ENCODE assay signal across 17 mouse cellular contexts in genomic region chr2:70902196-70902595, GRCm38 (mm10).
DNase-seq lines count a peak whose midpoint lies in the region; ATAC-seq and TF ChIP-seq lines count a peak whose summit lies in the region.
"Had no signal": no experiment of that assay in that cellular context is flagged by ENCODE, and none has a peak within 500 bp of the region (broad histone marks: within the 10 kb centered on the region; RNA-seq: fewer than 3 reads in every experiment).

No protein-coding gene starts in this region.

- TF ChIP-seq POLR2A in heart, adult 2 months (IDR thresholded peaks at IDR 0.05; ENCODE audit: insufficient read depth, low read depth, low read length) = no peak

- no peak for TF ChIP-seq EP300 in heart, adult 2 months (IDR thresholded peaks at IDR 0.05; ENCODE audit: insufficient read depth, low read depth, low read length)
- no peak for TF ChIP-seq EP300 in heart, postnatal 0 days (IDR thresholded peaks at IDR 0.05; ENCODE audit: low read depth)

- no peaks in the 10 kb centered on the region for H3K36me3 ChIP-seq in heart, adult 2 months (ENCODE audit: control insufficient read depth, insufficient read depth, low read length)
- no peaks in the 10 kb centered on the region for H3K36me3 ChIP-seq in heart, embryonic 13.5 days
- H3K36me3 ChIP-seq in heart, postnatal 0 days (replicated peaks; ENCODE audit: control insufficient read depth, insufficient read depth, low read length) = no peaks in the 10 kb centered on the region
- H3K36me3 ChIP-seq in E14TG2a.4 (ENCODE audit: insufficient read depth, low read length) = no peaks in the 10 kb centered on the region
- H3K36me3 ChIP-seq: embryonic facial prominence, embryonic 12.5 days; forebrain, embryonic 15.5 days; hindbrain, embryonic 15.5 days had no signal

- DNase-seq in heart, adult 11 months = peak; percentile 39
- no peak for DNase-seq in heart, adult 2 months
- no peak for DNase-seq in heart, postnatal 4 days
- DNase-seq in heart, postnatal 0 days (ENCODE audit: low spot score) = no peak
- DNase-seq in heart, adult 18-20 months = no peak
- DNase-seq: adrenal gland, postnatal 14 days; cerebellum, adult 11-12 months; cerebellum, adult 9-10 months; cerebellum, postnatal 25 days; gastrocnemius, postnatal 14 days had no signal

- no peak for ATAC-seq in heart, embryonic 13.5 days (ENCODE audit: extremely low read depth, insufficient number of reproducible peaks, low FRiP score, low TSS enrichment)
- ATAC-seq in heart, postnatal 0 days (ENCODE audit: insufficient read depth, low read depth) = no peak
- ATAC-seq: activated CD4-positive, CD25-positive, alpha-beta regulatory T cell, adult 4 months; Patski had no signal

- peak overlapping the region; percentile 68 for H3K4me2 ChIP-seq in heart, embryonic 13.5 days
- H3K4me2 ChIP-seq in heart, postnatal 0 days (ENCODE audit: low read depth, low read length) = no peak overlapping the region
- H3K4me2 ChIP-seq: embryonic facial prominence, embryonic 12.5 days; forebrain, embryonic 15.5 days; hindbrain, embryonic 15.5 days had no signal

- no peaks in the 10 kb centered on the region; the same call in 1 of the 2 replicates for H3K4me1 ChIP-seq in heart, adult 2 months (ENCODE audit: control insufficient read depth, insufficient read depth, low read length)
- peaks cover 26% of the 10 kb centered on the region for H3K4me1 ChIP-seq in heart, embryonic 13.5 days
- peaks cover 18% of the 10 kb centered on the region; the same call in 1 of the 2 replicates for H3K4me1 ChIP-seq in heart, postnatal 0 days (ENCODE audit: control insufficient read depth, insufficient read depth)
- H3K4me1 ChIP-seq in E14TG2a.4 (replicated peaks; ENCODE audit: low read depth, low read length) = no peaks in the 10 kb centered on the region
- H3K4me1 ChIP-seq: forebrain, embryonic 15.5 days; hindbrain, embryonic 15.5 days had no signal

- 82% methylated on average over 3 of the region's 3 CpGs for whole genome bisulfite sequencing in heart, adult 2 months
- WGBS in heart, embryonic 13.5 days = 84% methylated on average over 3 of the region's 3 CpGs
- WGBS in heart, postnatal 0 days = 82% methylated on average over 3 of the region's 3 CpGs

- no peak overlapping the region for H3K27ac ChIP-seq in heart, adult 2 months
- H3K27ac ChIP-seq in heart, embryonic 13.5 days (replicated peaks) = peak overlapping the region; percentile 74
- 0 out of 2 replicates have a peak overlapping the region, but pooled peaks have one; percentile 54 for H3K27ac ChIP-seq in heart, postnatal 0 days (ENCODE audit: low read depth)
- H3K27ac ChIP-seq: embryonic facial prominence, embryonic 12.5 days; forebrain, embryonic 15.5 days had no signal

- H3K79me2 ChIP-seq in heart, adult 2 months (replicated peaks; ENCODE audit: control insufficient read depth, insufficient read depth, low read length) = no peaks in the 10 kb centered on the region

- no peak overlapping the region for H3K4me3 ChIP-seq in heart, adult 2 months
- H3K4me3 ChIP-seq in heart, embryonic 13.5 days = no peak overlapping the region
- H3K4me3 ChIP-seq in heart, postnatal 0 days (ENCODE audit: low read depth, low read length) = no peak overlapping the region
- H3K4me3 ChIP-seq in E14TG2a.4 (replicated peaks; ENCODE audit: low read length) = no peak overlapping the region
- H3K4me3 ChIP-seq: embryonic facial prominence, embryonic 12.5 days; forebrain, embryonic 15.5 days; hindbrain, embryonic 15.5 days had no signal

- H3K9me3 ChIP-seq in heart, embryonic 13.5 days = no peaks in the 10 kb centered on the region
- no peaks in the 10 kb centered on the region for H3K9me3 ChIP-seq in heart, postnatal 0 days (replicated peaks; ENCODE audit: control insufficient read depth, low read length)
- H3K9me3 ChIP-seq in E14TG2a.4 (ENCODE audit: low read length) = peaks cover 1% of the 10 kb centered on the region; the same call in 1 of the 2 replicates
- H3K9me3 ChIP-seq: embryonic facial prominence, embryonic 12.5 days; forebrain, embryonic 15.5 days; hindbrain, embryonic 15.5 days had no signal

- no peak for TF ChIP-seq CTCF in heart, adult 2 months (IDR thresholded peaks at IDR 0.05)
- TF ChIP-seq CTCF in heart, postnatal 0 days (IDR thresholded peaks at IDR 0.05; ENCODE audit: low read depth) = no peak
- TF ChIP-seq CTCF in E14TG2a.4 (conservative IDR thresholded peaks at IDR 0.05; ENCODE audit: low read length) = 0 out of 2 replicates have a peak, but pooled peaks have one; percentile 0

- H3K27me3 ChIP-seq in heart, adult 2 months (ENCODE audit: control insufficient read depth, insufficient read depth, low read length) = no peaks in the 10 kb centered on the region
- no peaks in the 10 kb centered on the region for H3K27me3 ChIP-seq in heart, embryonic 13.5 days (replicated peaks)
- H3K27me3 ChIP-seq in heart, postnatal 0 days (ENCODE audit: control insufficient read depth, insufficient read depth, low read length) = no peaks in the 10 kb centered on the region
- 0 out of 2 replicates have a peak, but pooled peaks cover 4% of the 10 kb centered on the region for H3K27me3 ChIP-seq in E14TG2a.4 (ENCODE audit: insufficient read depth, low read length)
- H3K27me3 ChIP-seq: embryonic facial prominence, embryonic 12.5 days; forebrain, embryonic 15.5 days; hindbrain, embryonic 15.5 days; Patski had no signal

- intact Hi-C loops in heart, adult 2 months (cut with DNase I) = no loop called here

- no peak overlapping the region for H3K9ac ChIP-seq in heart, adult 2 months (ENCODE audit: low read depth, low read length)
- H3K9ac ChIP-seq in heart, embryonic 13.5 days = no peak overlapping the region
- H3K9ac ChIP-seq in heart, postnatal 0 days (replicated peaks; ENCODE audit: low read depth, low read length) = no peak overlapping the region
- H3K9ac ChIP-seq: embryonic facial prominence, embryonic 12.5 days; forebrain, embryonic 15.5 days; hindbrain, embryonic 15.5 days had no signal
